Mouse (Mus musculus): ENCODE results near the gene Nos3. TPM values are rescaled to one million over a fixed set of nuclear protein-coding genes. Genes with fewer than 3 reads are reported as not detected.

The Nos3 gene
- polyA plus RNA-seq, 1 experiment = not detected

DNA sequence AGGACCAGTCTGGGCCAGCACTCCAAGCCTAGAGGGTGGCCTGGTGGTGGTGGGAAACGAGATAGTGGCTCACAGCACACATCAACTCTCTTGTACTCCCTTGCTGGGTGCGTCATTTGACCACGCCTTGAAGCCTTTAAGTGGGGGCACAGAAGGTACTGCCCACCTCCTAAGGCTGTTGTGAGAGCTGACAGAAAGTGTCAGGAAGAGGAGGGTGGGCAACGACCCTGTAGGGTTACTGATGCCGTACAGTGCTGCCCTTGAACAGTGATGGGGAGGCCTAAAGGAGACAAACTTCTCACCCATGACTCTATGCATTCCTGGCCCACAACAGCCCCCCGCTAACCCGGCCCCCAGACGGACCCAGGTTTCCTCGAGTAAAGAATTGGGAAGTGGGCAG lies 1.8 kb downstream of the Nos3 start:
- TF ChIP-seq GATA1 (IDR thresholded peaks at IDR 0.05; ENCODE audit: borderline replicate concordance, low read length) (no peak), FLI1 (IDR thresholded peaks at IDR 0.05; ENCODE audit: low read length) (no peak)
- peaks cover 98% of the 10 kb centered on the region for H3K27me3 ChIP-seq (replicated peaks)
- peaks cover 3% of the 10 kb centered on the region; the same call in 1 of the 2 replicates for H3K9me3 ChIP-seq
- no peaks in the 10 kb centered on the region for H3K36me3 ChIP-seq (replicated peaks; ENCODE audit: low read length)
- no peak overlapping the region for H3K4me3 ChIP-seq (replicated peaks)
- H3K4me1 ChIP-seq = peaks cover 14% of the 10 kb centered on the region

DNA sequence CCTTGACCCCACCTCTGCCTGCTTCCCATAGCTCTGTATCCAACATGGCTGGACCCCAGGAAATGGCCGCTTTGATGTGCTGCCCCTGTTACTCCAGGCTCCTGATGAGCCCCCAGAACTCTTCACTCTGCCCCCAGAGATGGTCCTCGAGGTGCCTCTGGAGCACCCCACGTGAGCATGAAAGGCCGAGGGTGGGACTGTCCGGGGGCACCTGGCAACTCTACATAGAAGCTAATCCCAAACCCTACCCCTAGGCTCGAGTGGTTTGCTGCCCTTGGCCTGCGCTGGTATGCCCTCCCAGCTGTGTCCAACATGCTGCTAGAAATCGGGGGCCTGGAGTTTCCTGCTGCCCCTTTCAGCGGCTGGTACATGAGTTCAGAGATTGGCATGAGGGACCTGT lies 5.2 kb downstream of the Nos3 start:
- TF ChIP-seq GATA1 (IDR thresholded peaks at IDR 0.05; ENCODE audit: borderline replicate concordance, low read length) = no peak
- no peak for TF ChIP-seq FLI1 (IDR thresholded peaks at IDR 0.05; ENCODE audit: low read length)
- H3K27me3 ChIP-seq (replicated peaks) = peaks cover 93% of the 10 kb centered on the region

DNA sequence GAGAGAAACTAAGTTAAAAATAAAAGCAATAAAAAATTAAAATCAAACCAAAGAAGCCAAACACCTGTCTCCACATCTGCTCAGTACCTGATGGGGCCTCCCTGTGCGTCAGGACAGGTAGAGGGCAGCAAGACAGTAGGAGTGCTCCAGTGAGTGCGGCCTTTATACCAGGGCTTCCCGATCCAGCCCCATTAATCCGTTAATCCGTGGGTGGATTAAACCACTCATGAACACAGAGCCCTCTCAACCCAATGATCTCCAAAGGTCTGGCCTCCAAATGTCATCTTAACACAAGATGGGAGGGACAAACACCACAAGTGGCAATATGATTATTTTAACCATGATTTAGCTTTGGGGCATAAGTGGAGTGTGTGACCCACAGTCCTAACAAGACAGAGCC lies 9.2 kb downstream of the Nos3 start:
- H3K4me1 ChIP-seq = peaks cover 4% of the 10 kb centered on the region

More for the DNA sequence above, 5.2 kb downstream of the Nos3 start:
- Histone ChIP-seq H3K4me1 (peaks cover 11% of the 10 kb centered on the region), H3K9me3 (no peaks in the 10 kb centered on the region), H3K4me3 (replicated peaks) (no peak overlapping the region), H3K36me3 (replicated peaks; ENCODE audit: low read length) (no peaks in the 10 kb centered on the region)

DNA sequence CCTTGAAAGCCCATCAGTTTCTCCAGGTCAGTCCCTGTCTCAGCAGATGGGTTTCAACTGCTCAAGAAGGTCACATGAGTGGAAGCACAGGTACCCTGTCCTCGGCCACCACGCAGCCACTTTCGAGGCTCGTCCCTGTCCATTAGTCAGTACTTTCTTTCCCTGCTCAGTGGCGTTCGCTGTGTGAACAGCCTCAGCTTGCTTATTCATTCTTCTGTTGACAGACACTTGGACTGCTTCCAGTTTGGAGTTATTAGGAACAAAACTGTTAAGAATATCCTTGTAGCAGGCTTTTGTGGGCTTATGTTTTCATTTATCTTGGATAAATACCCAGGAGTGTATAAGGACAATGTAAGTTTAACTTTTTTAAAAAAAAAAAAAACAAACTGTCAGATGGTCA lies 9.6 kb downstream of the Nos3 start:
- TF ChIP-seq FLI1 (IDR thresholded peaks at IDR 0.05; ENCODE audit: low read length) (no peak), GATA1 (IDR thresholded peaks at IDR 0.05; ENCODE audit: borderline replicate concordance, low read length) (no peak)
- Histone ChIP-seq H3K36me3 (replicated peaks; ENCODE audit: low read length) (no peaks in the 10 kb centered on the region), H3K9me3 (no peaks in the 10 kb centered on the region), H3K4me1 (peaks cover 7% of the 10 kb centered on the region), H3K27me3 (replicated peaks) (peaks cover 91% of the 10 kb centered on the region), H3K4me3 (replicated peaks) (no peak overlapping the region)

More for the DNA sequence above, 9.2 kb downstream of the Nos3 start:
- Histone ChIP-seq H3K36me3 (replicated peaks; ENCODE audit: low read length) (no peaks in the 10 kb centered on the region), H3K27me3 (replicated peaks) (peaks cover 91% of the 10 kb centered on the region), H3K9me3 (no peaks in the 10 kb centered on the region), H3K4me3 (replicated peaks) (no peak overlapping the region)
- TF ChIP-seq FLI1 (IDR thresholded peaks at IDR 0.05; ENCODE audit: low read length) = no peak
- no peak for TF ChIP-seq GATA1 (IDR thresholded peaks at IDR 0.05; ENCODE audit: borderline replicate concordance, low read length)

DNA sequence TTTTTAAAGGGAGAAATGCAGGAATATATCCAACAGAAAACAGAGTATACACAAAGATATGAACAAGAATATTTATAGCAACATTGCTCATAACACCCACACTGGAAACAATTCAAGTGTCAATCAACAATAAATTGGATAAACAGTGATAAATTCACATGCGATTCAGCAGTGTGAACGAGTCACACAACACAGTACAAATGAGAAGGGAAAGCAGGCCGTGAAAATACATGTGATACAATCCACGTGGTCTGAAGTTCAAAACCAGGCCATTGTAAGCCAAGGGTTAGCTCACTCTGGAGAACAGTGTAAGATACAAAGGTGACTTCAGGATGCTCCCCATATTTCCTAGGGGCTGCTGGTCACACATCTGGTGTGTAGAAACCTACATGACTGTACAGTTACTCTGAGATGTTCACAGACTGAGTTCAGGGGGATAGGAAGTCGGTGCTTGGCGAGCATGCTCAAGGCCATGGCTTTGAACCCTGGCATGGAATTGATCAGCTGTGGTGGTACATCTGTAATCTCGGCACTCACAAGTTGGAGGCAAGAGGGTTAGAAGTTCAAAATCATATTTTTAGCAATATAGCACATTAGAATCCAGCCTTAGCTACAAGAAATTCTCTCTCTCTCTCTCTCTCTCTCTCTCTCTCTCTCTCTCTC lies 10.2 kb downstream of the Nos3 start:
- TF ChIP-seq GATA1 (IDR thresholded peaks at IDR 0.05; ENCODE audit: borderline replicate concordance, low read length) = no peak
- TF ChIP-seq FLI1 (IDR thresholded peaks at IDR 0.05; ENCODE audit: low read length) = no peak
- H3K9me3 ChIP-seq = no peaks in the 10 kb centered on the region
- H3K4me3 ChIP-seq (replicated peaks) = no peak overlapping the region
- H3K27me3 ChIP-seq (replicated peaks) = peaks cover 91% of the 10 kb centered on the region
- H3K4me1 ChIP-seq = peaks cover 12% of the 10 kb centered on the region
- no peaks in the 10 kb centered on the region for H3K36me3 ChIP-seq (replicated peaks; ENCODE audit: low read length)

DNA sequence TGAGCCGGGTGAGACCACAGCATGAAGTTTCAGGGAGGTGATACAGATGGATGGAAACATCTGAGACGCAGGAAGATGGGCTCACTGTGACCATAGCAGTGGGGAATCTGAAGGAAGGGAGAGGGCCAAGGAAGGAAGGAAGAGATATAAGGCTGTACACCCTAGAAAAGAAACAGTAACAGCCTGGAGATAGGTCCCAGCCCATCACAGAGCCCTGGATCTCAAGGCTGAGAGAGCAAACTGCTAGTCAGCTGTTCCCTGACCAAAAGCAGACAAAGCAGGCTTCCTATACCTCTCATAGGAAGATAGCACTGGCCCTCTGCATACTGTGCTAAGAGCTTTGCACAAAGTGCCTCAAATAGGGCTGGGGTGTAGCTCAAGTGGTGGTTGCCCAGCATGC lies 14.1 kb downstream of the Nos3 start:
- H3K27me3 ChIP-seq (replicated peaks) = peaks cover 93% of the 10 kb centered on the region
- no peaks in the 10 kb centered on the region for H3K36me3 ChIP-seq (replicated peaks; ENCODE audit: low read length)
- TF ChIP-seq FLI1 (IDR thresholded peaks at IDR 0.05; ENCODE audit: low read length) (no peak), GATA1 (IDR thresholded peaks at IDR 0.05; ENCODE audit: borderline replicate concordance, low read length) (no peak)

DNA sequence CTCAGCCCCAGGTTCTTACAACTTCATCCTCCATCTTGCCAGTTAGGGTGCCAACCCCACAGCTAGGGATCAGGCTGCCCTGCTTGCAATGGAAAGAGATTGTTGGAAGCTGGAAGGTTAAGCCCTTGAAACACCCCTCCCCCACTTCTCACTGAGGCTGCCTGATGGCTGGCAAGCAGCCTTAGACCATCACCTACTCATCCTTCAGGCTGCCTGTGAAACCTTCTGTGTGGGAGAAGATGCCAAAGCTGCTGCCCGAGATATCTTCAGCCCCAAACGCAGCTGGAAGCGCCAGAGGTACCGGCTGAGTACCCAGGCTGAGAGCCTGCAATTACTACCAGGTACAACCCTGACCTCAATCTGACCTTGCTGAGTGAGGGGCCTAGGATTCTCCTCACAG lies 14.9 kb downstream of the Nos3 start:
- peaks cover 41% of the 10 kb centered on the region for H3K4me1 ChIP-seq
- no peak overlapping the region for H3K4me3 ChIP-seq (replicated peaks)
- no peaks in the 10 kb centered on the region for H3K9me3 ChIP-seq
- no peak for TF ChIP-seq GATA1 (IDR thresholded peaks at IDR 0.05; ENCODE audit: borderline replicate concordance, low read length)
- H3K27me3 ChIP-seq (replicated peaks) = peaks cover 89% of the 10 kb centered on the region
- no peaks in the 10 kb centered on the region for H3K36me3 ChIP-seq (replicated peaks; ENCODE audit: low read length)

More for the DNA sequence above, 14.1 kb downstream of the Nos3 start:
- no peak overlapping the region for H3K4me3 ChIP-seq (replicated peaks)
- no peaks in the 10 kb centered on the region for H3K9me3 ChIP-seq
- H3K4me1 ChIP-seq = peaks cover 33% of the 10 kb centered on the region

DNA sequence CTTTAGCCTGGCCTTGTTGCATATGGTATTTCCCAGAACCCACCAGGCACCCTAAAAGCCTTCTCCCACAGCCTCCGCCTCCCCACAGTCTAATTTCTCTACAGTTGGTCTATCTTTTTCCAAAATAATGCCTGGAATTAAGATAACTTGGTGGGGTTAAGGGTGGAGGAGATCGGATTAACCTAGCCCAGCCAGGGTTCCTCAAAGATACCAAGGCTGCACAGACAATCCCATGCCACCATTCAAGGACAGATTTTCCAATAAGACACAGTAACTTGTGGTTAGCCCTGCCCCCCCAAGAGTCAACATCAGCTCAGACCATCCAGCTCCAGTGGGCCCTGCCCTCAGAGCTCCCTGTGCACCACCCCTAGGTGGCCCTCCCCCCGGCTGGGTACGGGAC lies 15.9 kb downstream of the Nos3 start:
- Histone ChIP-seq H3K4me1 (peaks cover 51% of the 10 kb centered on the region), H3K4me3 (replicated peaks) (no peak overlapping the region), H3K36me3 (replicated peaks; ENCODE audit: low read length) (peaks cover 3% of the 10 kb centered on the region), H3K9me3 (no peaks in the 10 kb centered on the region), H3K27me3 (replicated peaks) (peaks cover 87% of the 10 kb centered on the region)
- TF ChIP-seq FLI1 (IDR thresholded peaks at IDR 0.05; ENCODE audit: low read length) (no peak), GATA1 (IDR thresholded peaks at IDR 0.05; ENCODE audit: borderline replicate concordance, low read length) (no peak; the same call in 2 of the 3 replicates)

DNA sequence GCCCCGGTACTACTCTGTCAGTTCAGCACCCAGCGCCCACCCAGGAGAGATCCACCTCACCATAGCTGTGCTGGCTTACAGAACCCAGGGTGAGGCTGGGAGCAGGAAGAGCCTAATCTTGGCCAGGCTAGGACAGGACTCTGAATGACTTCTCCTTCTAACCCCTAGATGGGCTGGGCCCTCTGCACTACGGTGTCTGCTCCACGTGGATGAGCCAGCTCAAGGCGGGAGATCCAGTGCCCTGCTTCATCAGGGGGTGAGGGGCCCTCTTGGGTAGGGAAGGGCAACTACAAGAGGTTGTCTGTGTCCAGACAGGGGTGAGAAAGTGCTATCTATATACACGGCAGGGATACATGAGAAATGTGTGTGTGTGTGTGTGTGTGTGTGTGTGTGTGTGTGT lies 16.9 kb downstream of the Nos3 start:
- Histone ChIP-seq H3K9me3 (no peaks in the 10 kb centered on the region), H3K4me3 (replicated peaks) (no peak overlapping the region), H3K27me3 (replicated peaks) (peaks cover 89% of the 10 kb centered on the region), H3K36me3 (replicated peaks; ENCODE audit: low read length) (peaks cover 13% of the 10 kb centered on the region), H3K4me1 (peaks cover 55% of the 10 kb centered on the region)
- TF ChIP-seq FLI1 (IDR thresholded peaks at IDR 0.05; ENCODE audit: low read length) (no peak), GATA1 (IDR thresholded peaks at IDR 0.05; ENCODE audit: borderline replicate concordance, low read length) (no peak)

DNA sequence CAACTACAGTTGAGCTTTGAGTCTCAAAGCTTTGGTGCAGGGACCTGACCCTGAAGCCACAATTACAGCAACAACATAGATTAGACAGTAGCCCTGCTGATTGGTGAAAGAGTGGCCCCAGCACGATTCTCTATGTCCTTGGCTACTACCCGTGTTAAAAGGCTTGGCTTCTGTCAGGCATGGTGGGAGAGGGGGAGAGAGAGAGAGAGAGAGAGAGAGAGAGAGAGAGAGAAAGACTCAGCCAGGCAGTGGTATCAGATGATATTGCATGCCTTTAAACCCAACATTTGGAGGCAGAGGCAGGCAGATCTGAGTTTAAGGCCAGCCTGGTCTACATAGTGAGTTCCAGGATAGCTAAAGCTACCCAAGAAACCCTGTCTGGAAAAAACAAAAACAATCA lies 17.4 kb downstream of the Nos3 start:
- Histone ChIP-seq H3K9me3 (no peaks in the 10 kb centered on the region), H3K27me3 (replicated peaks) (peaks cover 90% of the 10 kb centered on the region), H3K36me3 (replicated peaks; ENCODE audit: low read length) (peaks cover 13% of the 10 kb centered on the region), H3K4me3 (replicated peaks) (no peak overlapping the region), H3K4me1 (peaks cover 59% of the 10 kb centered on the region)
- TF ChIP-seq FLI1 (IDR thresholded peaks at IDR 0.05; ENCODE audit: low read length) (no peak), GATA1 (IDR thresholded peaks at IDR 0.05; ENCODE audit: borderline replicate concordance, low read length) (no peak)
